9 mouse cellular contexts compared by ENCODE assay signal in genomic region chr14:79134891-79135334, GRCm38 (mm10).
A peak's percentile ranks its signal among the peaks of the same experiment; 100 is the strongest.
DNase-seq lines count a peak whose midpoint lies in the region; ATAC-seq and TF ChIP-seq lines count a peak whose summit lies in the region.
"Had no signal": no experiment of that assay in that cellular context is flagged by ENCODE, and none has a peak within 500 bp of the region (broad histone marks: within the 10 kb centered on the region; RNA-seq: fewer than 3 reads in every experiment).

No protein-coding gene starts in this region.

- no peak overlapping the region for H3K4me3 ChIP-seq in testis, adult 2 months (ENCODE audit: control insufficient read depth, low read depth, low read length)
- H3K4me3 ChIP-seq in limb, embryonic 11.5 days (ENCODE audit: low read depth, low read length) = no peak overlapping the region
- H3K4me3 ChIP-seq: liver, embryonic 15.5 days had no signal

- no peaks in the 10 kb centered on the region for H3K4me1 ChIP-seq in testis, adult 2 months (ENCODE audit: control insufficient read depth, insufficient read depth, low read length)
- H3K4me1 ChIP-seq in limb, embryonic 11.5 days (ENCODE audit: control insufficient read depth, insufficient read depth, low read length) = peaks cover 16% of the 10 kb centered on the region
- H3K4me1 ChIP-seq: liver, embryonic 15.5 days had no signal

- no peak for ATAC-seq in limb, embryonic 11.5 days (ENCODE audit: insufficient number of reproducible peaks, low FRiP score, low TSS enrichment, low read depth)

- intact Hi-C loops in gastrocnemius, postnatal 36 days (cut with DNase I) = no loop called here

- no peaks in the 10 kb centered on the region for H3K9me3 ChIP-seq in limb, embryonic 11.5 days (ENCODE audit: control insufficient read depth, low read length)
- H3K9me3 ChIP-seq: liver, embryonic 15.5 days had no signal

- H3K9ac ChIP-seq in limb, embryonic 11.5 days (ENCODE audit: low read length) = no peak overlapping the region
- H3K9ac ChIP-seq: liver, embryonic 15.5 days had no signal

- TF ChIP-seq POLR2A in testis, adult 2 months (IDR thresholded peaks at IDR 0.05; ENCODE audit: control insufficient read depth, low read depth, low read length) = no peak

- H3K27me3 ChIP-seq in testis, adult 2 months (ENCODE audit: control insufficient read depth, insufficient read depth, low read length) = no peaks in the 10 kb centered on the region
- H3K27me3 ChIP-seq in limb, embryonic 11.5 days (ENCODE audit: control insufficient read depth, insufficient read depth, low read length) = no peaks in the 10 kb centered on the region
- H3K27me3 ChIP-seq: liver, embryonic 15.5 days had no signal

- no peak overlapping the region for H3K27ac ChIP-seq in testis, adult 2 months (ENCODE audit: control insufficient read depth, insufficient read depth, low read depth, low read length)
- H3K27ac ChIP-seq in limb, embryonic 11.5 days (replicated peaks; ENCODE audit: low read depth, low read length) = peak overlapping the region; percentile 58; the same call in 1 of the 2 replicates
- H3K27ac ChIP-seq: liver, embryonic 15.5 days had no signal

- WGBS in limb, embryonic 11.5 days = 35% methylated on average over 7 of the region's 7 CpGs

- H3K4me2 ChIP-seq in limb, embryonic 11.5 days (ENCODE audit: low read depth, severe bottlenecking) = no peak overlapping the region; the same call in 1 of the 2 replicates
- H3K4me2 ChIP-seq: liver, embryonic 15.5 days had no signal

- TF ChIP-seq CTCF in testis, adult 2 months (IDR thresholded peaks at IDR 0.05; ENCODE audit: control insufficient read depth, insufficient read depth, insufficient replicate concordance, low read depth, low read length) = peak; percentile 34; the same call in 1 of the 2 replicates

- no peaks in the 10 kb centered on the region for H3K36me3 ChIP-seq in testis, adult 2 months (ENCODE audit: control insufficient read depth, insufficient read depth, low read length)
- H3K36me3 ChIP-seq in limb, embryonic 11.5 days (ENCODE audit: control insufficient read depth, insufficient read depth, low read length) = no peaks in the 10 kb centered on the region
- H3K36me3 ChIP-seq: liver, embryonic 15.5 days had no signal

- peak; percentile 24 for DNase-seq in adrenal gland, postnatal 14 days
- DNase-seq in adrenal gland, postnatal 4 days (ENCODE audit: low spot score in 2 of 2) = no peak
- DNase-seq in testis, postnatal 10 days (ENCODE audit: low spot score) = no peak
- peak; percentile 39 for DNase-seq in limb, embryonic 11.5 days (ENCODE audit: low spot score)
- DNase-seq in retina, postnatal 1 day = peak; percentile 69
- no peak for DNase-seq in gastrocnemius, postnatal 36 days
- DNase-seq in spleen, postnatal 14 days (ENCODE audit: low spot score in 2 of 2) = no peak

Comparison
In these comparisons a context has a peak if more than half of its experiments do, and no peak if none do; other contexts are left out.
1. DNase-seq: peak in adrenal gland, postnatal 14 days (single experiment), limb, embryonic 11.5 days (single experiment) and retina, postnatal 1 day (single experiment); none in adrenal gland, postnatal 4 days (0 of 2), testis, postnatal 10 days (single experiment), gastrocnemius, postnatal 36 days (0 of 2) and spleen, postnatal 14 days (0 of 2).